Mouse (Mus musculus): ENCODE data around the gene Ttc33. TPM values are rescaled to one million over a fixed set of nuclear protein-coding genes. Genes with fewer than 3 reads are reported as not detected.
"Not testable (repeated sequence)": the region's sequence is repeated elsewhere in the genome, so short reads cannot be mapped to it uniquely, and the experiment has no call there.

Gene Ttc33
- polyA plus RNA-seq, 1 experiment from 2014 or later = 53.6 TPM

DNA sequence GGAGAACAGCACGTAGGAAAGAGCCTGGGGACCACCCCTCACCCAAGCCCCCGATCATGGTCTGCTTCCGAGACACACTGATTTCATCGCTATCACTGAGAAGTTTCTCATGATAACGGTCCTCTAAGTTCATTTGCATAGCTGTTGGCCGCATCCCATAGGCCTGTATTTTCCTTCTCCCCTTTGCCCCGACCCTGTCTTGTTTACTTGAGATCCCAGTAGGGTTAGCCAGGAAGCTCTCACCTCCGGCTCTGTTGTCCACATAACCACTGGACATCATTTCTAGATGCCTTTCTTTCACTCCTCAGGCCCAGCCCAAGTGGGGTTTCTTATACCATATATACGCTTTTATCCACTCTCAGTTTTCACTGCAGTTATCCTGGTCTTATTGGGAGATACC is 9.6 kb downstream of the Ttc33 start:
- WGBS = 91% methylated on average over 9 of the region's 9 CpGs
- Histone ChIP-seq H3K9me3 (ENCODE audit: control insufficient read depth, low read length) (no peaks in the 10 kb centered on the region), H3K27ac (ENCODE audit: low read depth, low read length) (no peak overlapping the region), H3K27me3 (ENCODE audit: control insufficient read depth, insufficient read depth, low read length) (no peaks in the 10 kb centered on the region), H3K4me3 (ENCODE audit: low read depth, low read length) (no peak overlapping the region), H3K9ac (ENCODE audit: low read length) (no peak overlapping the region), H3K4me1 (ENCODE audit: control insufficient read depth, insufficient read depth, low read length) (no peaks in the 10 kb centered on the region), H3K4me2 (no peak overlapping the region), H3K36me3 (ENCODE audit: control insufficient read depth, insufficient read depth, low read length) (no peaks in the 10 kb centered on the region)
- DNase-seq (ENCODE audit: low spot score, missing footprints) = no peak
- no peak for ATAC-seq (ENCODE audit: low FRiP score)

DNA sequence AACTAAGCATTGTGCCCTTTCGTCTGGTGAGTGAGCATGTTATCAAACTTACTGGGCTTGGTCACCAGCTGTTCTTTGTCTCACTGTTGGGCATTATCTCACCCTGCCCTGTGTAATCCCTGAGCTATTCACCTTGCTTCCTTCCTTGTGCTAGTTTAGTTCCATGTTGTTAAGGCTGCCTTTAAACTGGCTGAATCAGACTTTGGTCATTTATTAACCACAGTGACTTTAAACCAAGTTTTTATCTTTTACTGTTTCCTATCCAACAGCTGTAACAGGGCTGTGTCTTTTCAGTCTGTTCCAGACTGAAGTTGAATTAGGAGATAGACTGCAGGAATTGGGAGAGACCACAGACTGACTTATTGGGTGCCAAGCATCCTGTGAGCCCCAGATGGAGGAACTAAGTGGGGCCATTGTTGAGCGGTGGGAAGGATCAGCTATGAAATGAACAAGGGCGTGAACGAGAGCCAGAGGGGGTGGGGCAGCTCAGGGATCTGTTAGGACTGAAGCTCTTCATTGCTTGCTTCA is 10.7 kb downstream of the Ttc33 start:
- Histone ChIP-seq H3K36me3 (ENCODE audit: control insufficient read depth, insufficient read depth, low read length) (no peaks in the 10 kb centered on the region), H3K4me3 (ENCODE audit: low read depth, low read length) (no peak overlapping the region), H3K27me3 (ENCODE audit: control insufficient read depth, insufficient read depth, low read length) (no peaks in the 10 kb centered on the region), H3K4me1 (ENCODE audit: control insufficient read depth, insufficient read depth, low read length) (no peaks in the 10 kb centered on the region), H3K27ac (ENCODE audit: low read depth, low read length) (no peak overlapping the region), H3K9ac (ENCODE audit: low read length) (no peak overlapping the region), H3K9me3 (ENCODE audit: control insufficient read depth, low read length) (no peaks in the 10 kb centered on the region), H3K4me2 (no peak overlapping the region)
- DNase-seq (ENCODE audit: low spot score, missing footprints) (no peak), ATAC-seq (ENCODE audit: low FRiP score) (no peak)
- 81% methylated on average over 4 of the region's 4 CpGs for WGBS

DNA sequence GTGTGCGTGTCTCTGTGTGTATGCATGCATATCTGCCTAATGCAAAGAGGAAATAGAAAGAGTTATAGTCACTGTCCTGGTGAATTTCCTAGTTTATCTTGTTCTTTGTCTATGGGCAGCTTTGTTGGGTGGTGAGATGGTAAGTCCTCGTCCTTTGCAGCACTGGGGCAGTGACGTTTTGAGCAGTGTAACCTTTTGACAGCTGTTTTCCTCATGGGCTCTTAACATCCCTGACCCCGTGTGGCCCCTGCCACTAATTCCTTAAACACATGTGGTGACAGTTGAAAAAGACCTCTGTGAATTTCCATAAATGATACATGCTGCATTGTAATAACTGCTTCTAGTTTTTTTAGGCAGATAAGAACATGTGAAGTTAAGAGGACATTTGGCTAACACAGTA is 11.4 kb downstream of the Ttc33 start:
- Histone ChIP-seq H3K36me3 (ENCODE audit: control insufficient read depth, insufficient read depth, low read length) (no peaks in the 10 kb centered on the region), H3K4me1 (ENCODE audit: control insufficient read depth, insufficient read depth, low read length) (no peaks in the 10 kb centered on the region), H3K4me3 (ENCODE audit: low read depth, low read length) (no peak overlapping the region), H3K9me3 (ENCODE audit: control insufficient read depth, low read length) (no peaks in the 10 kb centered on the region), H3K9ac (ENCODE audit: low read length) (no peak overlapping the region), H3K4me2 (no peak overlapping the region), H3K27ac (ENCODE audit: low read depth, low read length) (no peak overlapping the region), H3K27me3 (ENCODE audit: control insufficient read depth, insufficient read depth, low read length) (no peaks in the 10 kb centered on the region)
- ATAC-seq (ENCODE audit: low FRiP score) = no peak
- 66% methylated on average over 4 of the region's 4 CpGs for WGBS
- DNase-seq (ENCODE audit: low spot score, missing footprints) = no peak

DNA sequence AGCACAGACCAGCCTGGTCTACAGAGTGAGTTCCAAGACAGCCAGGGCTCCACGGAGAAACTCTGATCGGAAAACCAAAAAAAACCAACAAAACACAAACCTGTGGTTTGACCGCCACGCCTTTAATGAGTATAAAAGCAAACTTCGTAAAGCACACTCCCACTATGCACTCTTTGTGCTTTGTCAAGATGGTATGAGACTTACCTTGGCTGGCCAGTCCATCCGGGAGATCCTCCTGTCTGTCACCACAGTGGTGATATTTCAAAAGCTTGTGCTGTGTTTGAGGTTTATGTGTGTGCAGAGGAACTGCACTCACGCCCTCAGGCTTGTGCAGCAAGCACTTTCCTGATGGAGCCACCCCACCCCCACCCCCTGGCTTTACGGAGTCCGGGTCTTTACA is 19.9 kb downstream of the Ttc33 start:
- no peaks in the 10 kb centered on the region for H3K36me3 ChIP-seq (ENCODE audit: control insufficient read depth, insufficient read depth, low read length)
- ATAC-seq (ENCODE audit: low FRiP score) = no peak
- no peak for DNase-seq (ENCODE audit: low spot score, missing footprints)
- H3K4me2 ChIP-seq = no peak overlapping the region
- 91% methylated on average over 9 of the region's 9 CpGs for WGBS
- H3K27me3 ChIP-seq (ENCODE audit: control insufficient read depth, insufficient read depth, low read length) = no peaks in the 10 kb centered on the region
- H3K27ac ChIP-seq (ENCODE audit: low read depth, low read length) = no peak overlapping the region
- H3K4me3 ChIP-seq (ENCODE audit: low read depth, low read length) = no peak overlapping the region
- no peaks in the 10 kb centered on the region for H3K4me1 ChIP-seq (ENCODE audit: control insufficient read depth, insufficient read depth, low read length)
- H3K9ac ChIP-seq (ENCODE audit: low read length) = no peak overlapping the region
- H3K9me3 ChIP-seq (ENCODE audit: control insufficient read depth, low read length) = no peaks in the 10 kb centered on the region

DNA sequence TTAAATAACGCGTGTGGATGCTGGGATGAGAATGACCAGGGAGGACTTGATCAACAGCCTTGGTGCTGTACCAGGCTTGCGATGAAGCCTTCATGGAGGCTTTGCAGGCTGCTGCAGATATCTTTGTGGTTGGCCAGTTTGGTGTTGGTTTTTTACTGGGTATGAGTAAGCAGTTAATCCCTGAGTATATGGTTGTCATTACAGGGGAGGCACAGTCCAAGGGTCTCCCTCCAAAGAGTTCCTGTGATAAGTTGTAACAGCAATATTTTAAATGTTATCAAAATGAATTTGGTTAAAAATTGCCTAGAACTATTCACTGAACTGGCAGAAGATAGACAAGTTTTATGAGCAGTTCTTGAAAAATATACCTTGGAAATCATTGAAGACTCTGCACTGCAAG is 23.8 kb downstream of the Ttc33 start:
- no peak for ATAC-seq (ENCODE audit: low FRiP score)
- Histone ChIP-seq H3K36me3 (ENCODE audit: control insufficient read depth, insufficient read depth, low read length) (no peaks in the 10 kb centered on the region), H3K9ac (ENCODE audit: low read length) (no peak overlapping the region), H3K4me1 (ENCODE audit: control insufficient read depth, insufficient read depth, low read length) (no peaks in the 10 kb centered on the region), H3K27ac (ENCODE audit: low read depth, low read length) (no peak overlapping the region), H3K4me2 (no peak overlapping the region), H3K27me3 (ENCODE audit: control insufficient read depth, insufficient read depth, low read length) (no peaks in the 10 kb centered on the region), H3K4me3 (ENCODE audit: low read depth, low read length) (no peak overlapping the region), H3K9me3 (ENCODE audit: control insufficient read depth, low read length) (no peaks in the 10 kb centered on the region)
- 99% methylated on average over 3 of the region's 3 CpGs for WGBS
- no peak for DNase-seq (ENCODE audit: low spot score, missing footprints)

DNA sequence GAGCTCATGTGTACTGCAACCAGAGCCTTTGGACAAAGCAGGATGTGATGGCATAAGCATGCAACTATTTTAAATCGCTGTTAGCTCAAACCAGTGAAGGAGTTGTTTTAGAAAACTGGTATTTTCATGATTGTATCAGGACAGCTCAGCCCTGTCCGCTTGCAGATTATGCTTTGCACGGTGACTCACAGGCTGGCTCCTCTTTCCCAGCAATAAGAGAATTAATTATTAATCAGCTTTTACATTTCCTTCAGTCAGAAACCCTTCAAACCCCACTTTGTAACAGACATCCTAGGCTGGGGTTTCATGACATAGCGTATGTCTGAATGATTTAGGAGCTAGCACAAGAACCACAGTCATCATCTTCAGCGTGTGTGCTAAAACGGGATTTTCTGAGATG is 35.2 kb downstream of the Ttc33 start:
- DNase-seq (ENCODE audit: low spot score, missing footprints) = no peak
- H3K36me3 ChIP-seq (ENCODE audit: control insufficient read depth, insufficient read depth, low read length) = no peaks in the 10 kb centered on the region
- no peak overlapping the region for H3K27ac ChIP-seq (ENCODE audit: low read depth, low read length)
- no peak overlapping the region for H3K9ac ChIP-seq (ENCODE audit: low read length)
- no peak overlapping the region for H3K4me2 ChIP-seq
- no peaks in the 10 kb centered on the region for H3K27me3 ChIP-seq (ENCODE audit: control insufficient read depth, insufficient read depth, low read length)
- no peaks in the 10 kb centered on the region for H3K4me1 ChIP-seq (ENCODE audit: control insufficient read depth, insufficient read depth, low read length)
- no peaks in the 10 kb centered on the region for H3K9me3 ChIP-seq (ENCODE audit: control insufficient read depth, low read length)
- 92% methylated on average over 6 of the region's 6 CpGs for WGBS
- ATAC-seq (ENCODE audit: low FRiP score) = no peak
- no peak overlapping the region for H3K4me3 ChIP-seq (ENCODE audit: low read depth, low read length)

DNA sequence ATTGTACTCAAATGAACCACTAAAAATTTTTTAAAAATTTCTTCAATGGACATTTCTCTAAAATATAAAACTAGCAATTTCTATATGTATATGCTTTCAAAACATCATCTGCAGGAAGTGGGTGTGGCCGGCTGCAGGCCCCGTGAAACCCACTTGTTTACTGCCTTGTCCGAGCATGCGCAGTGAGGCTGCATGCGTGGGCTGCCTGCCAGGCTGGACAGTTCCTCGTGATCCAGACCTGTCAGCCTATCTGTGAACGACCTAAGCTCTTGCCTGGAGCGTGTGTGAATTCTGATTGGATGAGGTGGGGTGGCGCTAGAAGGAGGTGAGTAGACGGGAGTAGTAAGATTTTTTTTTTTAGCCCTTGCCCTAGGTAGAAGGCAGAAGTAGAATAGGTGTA is 45.4 kb downstream of the Ttc33 start:
- not testable (repeated sequence) for H3K4me2 ChIP-seq; H3K27me3 ChIP-seq (ENCODE audit: control insufficient read depth, insufficient read depth, low read length); H3K36me3 ChIP-seq (ENCODE audit: control insufficient read depth, insufficient read depth, low read length); H3K27ac ChIP-seq (ENCODE audit: low read depth, low read length); H3K4me1 ChIP-seq (ENCODE audit: control insufficient read depth, insufficient read depth, low read length); H3K4me3 ChIP-seq (ENCODE audit: low read depth, low read length); ATAC-seq (ENCODE audit: low FRiP score); H3K9me3 ChIP-seq (ENCODE audit: control insufficient read depth, low read length); H3K9ac ChIP-seq (ENCODE audit: low read length); DNase-seq (ENCODE audit: low spot score, missing footprints)
- WGBS = 86% methylated on average over 10 of the region's 10 CpGs

DNA sequence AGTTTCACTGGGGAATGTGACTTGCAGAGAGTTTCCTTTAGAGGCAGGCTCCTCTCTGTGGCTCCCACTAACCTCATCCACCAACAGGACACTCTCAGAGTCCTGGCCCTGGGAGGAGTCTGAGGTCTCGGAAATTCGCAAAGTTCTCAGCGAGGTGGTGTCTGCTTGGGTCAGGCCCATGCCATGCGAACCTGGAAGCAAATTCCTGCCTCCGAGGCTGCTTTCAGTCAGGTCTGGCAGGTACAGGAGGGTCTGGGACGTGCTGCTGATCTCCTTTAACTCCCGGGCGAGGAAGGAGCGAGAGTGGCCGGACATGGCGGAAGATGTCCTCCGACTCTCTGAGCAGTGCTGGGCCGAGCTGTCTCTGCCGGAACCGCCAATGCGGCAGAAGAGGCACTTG is 49.3 kb downstream of the Ttc33 start:
- no peak overlapping the region for H3K27ac ChIP-seq (ENCODE audit: low read depth, low read length)
- ATAC-seq (ENCODE audit: low FRiP score) (no peak), DNase-seq (ENCODE audit: low spot score, missing footprints) (no peak)
- WGBS = 86% methylated on average over 16 of the region's 16 CpGs
- H3K4me3 ChIP-seq (ENCODE audit: low read depth, low read length) = no peak overlapping the region
- no peak overlapping the region for H3K4me2 ChIP-seq
- no peaks in the 10 kb centered on the region for H3K36me3 ChIP-seq (ENCODE audit: control insufficient read depth, insufficient read depth, low read length)
- no peaks in the 10 kb centered on the region for H3K27me3 ChIP-seq (ENCODE audit: control insufficient read depth, insufficient read depth, low read length)
- no peaks in the 10 kb centered on the region for H3K9me3 ChIP-seq (ENCODE audit: control insufficient read depth, low read length)
- no peak overlapping the region for H3K9ac ChIP-seq (ENCODE audit: low read length)
- no peaks in the 10 kb centered on the region for H3K4me1 ChIP-seq (ENCODE audit: control insufficient read depth, insufficient read depth, low read length)

DNA sequence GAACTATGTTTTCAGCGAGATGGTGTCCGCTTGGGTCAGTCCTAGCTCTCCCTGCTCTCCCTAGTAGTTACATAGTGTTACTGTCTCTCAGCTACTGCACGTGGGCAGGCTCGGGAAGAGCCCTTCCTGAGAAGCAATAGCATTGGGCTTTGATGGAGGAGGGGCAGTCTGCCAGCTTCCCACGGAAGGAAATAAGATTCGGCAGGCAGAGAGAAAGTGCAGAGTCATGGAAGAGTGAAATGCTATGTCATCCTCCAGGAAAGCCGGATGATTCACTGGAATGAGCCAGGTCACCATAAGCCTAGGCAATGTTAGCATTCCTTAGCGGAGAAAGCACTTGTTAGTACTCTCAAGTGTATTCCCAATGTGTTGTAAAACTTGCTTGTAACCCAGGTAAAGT is 50.2 kb downstream of the Ttc33 start:
- Histone ChIP-seq H3K27me3 (ENCODE audit: control insufficient read depth, insufficient read depth, low read length) (no peaks in the 10 kb centered on the region), H3K9ac (ENCODE audit: low read length) (no peak overlapping the region), H3K4me1 (ENCODE audit: control insufficient read depth, insufficient read depth, low read length) (no peaks in the 10 kb centered on the region), H3K27ac (ENCODE audit: low read depth, low read length) (no peak overlapping the region), H3K9me3 (ENCODE audit: control insufficient read depth, low read length) (no peaks in the 10 kb centered on the region), H3K4me3 (ENCODE audit: low read depth, low read length) (no peak overlapping the region), H3K4me2 (no peak overlapping the region), H3K36me3 (ENCODE audit: control insufficient read depth, insufficient read depth, low read length) (no peaks in the 10 kb centered on the region)
- WGBS = 61% methylated on average over 8 of the region's 8 CpGs
- ATAC-seq (ENCODE audit: low FRiP score) (no peak), DNase-seq (ENCODE audit: low spot score, missing footprints) (no peak)

DNA sequence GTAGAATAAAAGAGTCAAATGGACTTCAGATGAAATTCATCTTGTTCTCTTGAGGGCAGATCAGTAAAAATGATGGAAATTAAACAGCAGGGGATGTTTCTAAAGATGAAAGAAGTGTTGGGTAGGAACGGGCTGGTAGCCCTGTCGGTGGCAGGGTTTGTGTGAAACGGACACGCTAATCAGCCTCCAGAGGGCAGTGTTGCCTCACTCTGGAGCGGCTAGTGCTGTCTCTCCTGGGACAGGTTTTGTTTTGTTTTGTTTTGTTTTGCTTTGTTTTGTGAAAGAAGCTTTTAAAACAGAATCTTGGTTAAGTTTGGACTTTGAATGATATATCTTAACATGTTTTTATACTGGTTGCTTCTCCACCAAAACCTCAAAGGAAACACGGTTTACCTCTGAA is 51.2 kb downstream of the Ttc33 start:
- no peak overlapping the region for H3K4me3 ChIP-seq (ENCODE audit: low read depth, low read length)
- no peaks in the 10 kb centered on the region for H3K4me1 ChIP-seq (ENCODE audit: control insufficient read depth, insufficient read depth, low read length)
- 16% methylated on average over 6 of the region's 6 CpGs for WGBS
- H3K27me3 ChIP-seq (ENCODE audit: control insufficient read depth, insufficient read depth, low read length) = peaks cover 4% of the 10 kb centered on the region; the same call in 1 of the 2 replicates
- H3K9me3 ChIP-seq (ENCODE audit: control insufficient read depth, low read length) = no peaks in the 10 kb centered on the region
- H3K36me3 ChIP-seq (ENCODE audit: control insufficient read depth, insufficient read depth, low read length) = no peaks in the 10 kb centered on the region
- peak; percentile 83 for ATAC-seq (ENCODE audit: low FRiP score)
- H3K4me2 ChIP-seq = no peak overlapping the region
- H3K27ac ChIP-seq (ENCODE audit: low read depth, low read length) = no peak overlapping the region
- H3K9ac ChIP-seq (ENCODE audit: low read length) = no peak overlapping the region
- DNase-seq (ENCODE audit: low spot score, missing footprints) = peak; percentile 97
